Mouse (Mus musculus): ENCODE results near the gene 9330182O14Rik.

DNA sequence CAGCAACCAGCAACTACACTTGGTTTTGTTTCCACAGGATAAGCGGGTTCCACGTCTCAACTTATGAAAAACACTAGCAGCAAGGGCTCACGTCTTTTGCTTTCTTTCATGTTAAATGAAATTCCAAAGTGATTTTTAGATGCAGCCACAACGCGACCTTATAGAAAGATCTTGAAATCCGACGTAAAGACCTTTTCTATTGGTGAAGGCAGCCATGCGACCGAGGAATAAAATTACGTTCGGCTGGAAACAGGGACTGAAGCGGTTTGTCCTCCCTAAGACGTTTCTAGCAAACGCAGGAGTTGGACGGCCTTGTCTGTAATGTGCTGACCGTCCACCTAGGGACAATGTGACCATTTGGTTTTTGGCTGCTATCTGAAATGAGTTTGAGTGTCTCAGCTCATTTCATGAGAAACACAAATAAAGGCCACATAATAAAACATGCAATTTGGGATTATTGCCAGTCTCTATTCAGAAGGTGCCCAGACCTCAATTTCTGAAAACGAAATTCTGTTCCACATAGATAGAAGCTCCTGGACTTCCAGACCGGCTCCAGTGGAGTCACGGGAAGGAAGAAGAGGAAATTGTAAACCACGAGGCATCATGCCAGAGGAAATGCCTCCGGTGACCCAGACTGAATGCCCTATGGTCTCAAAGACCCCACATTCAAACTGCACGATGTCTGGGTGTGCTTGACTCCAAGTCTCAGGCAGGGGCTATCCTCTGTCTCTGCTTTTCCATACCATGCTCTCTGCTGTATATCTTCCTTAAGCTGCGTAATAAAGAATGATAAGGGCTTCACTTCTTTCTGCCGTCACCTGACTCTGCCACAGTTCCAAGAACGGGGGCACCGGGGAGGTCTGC, 33.3 kb downstream of the 9330182O14Rik start:
- TF ChIP-seq CTCF (IDR thresholded peaks at IDR 0.05; ENCODE audit: borderline replicate concordance, control insufficient read depth, extremely low read depth, insufficient read depth, low read length, poor library complexity) (no peak), POLR2A (IDR thresholded peaks at IDR 0.05; ENCODE audit: control insufficient read depth, extremely low read depth, insufficient read depth, low read length, poor library complexity) (no peak)
